Mouse (Mus musculus) MEL (cell line): ENCODE measurements around the gene Fgf13.

Experiments
- CTCF ChIP-seq, 3 experiments: IDR thresholded peaks in 2 of 3; conservative IDR thresholded peaks in 1 of 3; 2 replicates each; pipeline ENCODE4 v1.5.1; 2011 to 2012; ENCODE audit warnings: low read length in 3 of 3, low read depth in 2 of 3, mild to moderate bottlenecking in 2 of 3, improper control_type of control experiment in 1 of 3, inconsistent platforms in 1 of 3, mixed read lengths in 1 of 3, moderate library complexity in 1 of 3; ENCODE audit not compliant: control insufficient read depth in 1 of 3, insufficient read depth in 1 of 3, poor library complexity in 1 of 3, severe bottlenecking in 1 of 3
- EP300 ChIP-seq, 2 experiments: IDR thresholded peaks; 2 replicates each; pipeline ENCODE4 v1.6.1; 2011; ENCODE audit warnings: improper control_type of control experiment in 2 of 2, low read length in 2 of 2, low read depth in 1 of 2, mild to moderate bottlenecking in 1 of 2
- GABPA ChIP-seq: IDR thresholded peaks from 2 replicates; pipeline ENCODE4 v1.6.1; 2012; ENCODE audit warnings: low read depth, mild to moderate bottlenecking, inconsistent platforms, low read length, improper control_type of control experiment, moderate library complexity
- HCFC1 ChIP-seq: IDR thresholded peaks from 2 replicates; pipeline ENCODE4 v1.6.1; 2012; ENCODE audit warnings: low read depth, mild to moderate bottlenecking, inconsistent platforms, low read length, improper control_type of control experiment, moderate library complexity
- POLR2A ChIP-seq, 2 experiments: IDR thresholded peaks; 2 replicates each; pipeline ENCODE4 v1.6.1; 2011 to 2012; ENCODE audit warnings: low read length in 2 of 2, mild to moderate bottlenecking in 2 of 2, control low read depth in 1 of 2, improper control_type of control experiment in 1 of 2, low read depth in 1 of 2, moderate library complexity in 1 of 2; ENCODE audit not compliant: control insufficient read depth in 1 of 2, insufficient read depth in 1 of 2, poor library complexity in 1 of 2
- TAL1 ChIP-seq: IDR thresholded peaks from 2 replicates; pipeline ENCODE4 v1.6.1; 2012; ENCODE audit warnings: mild to moderate bottlenecking, inconsistent platforms, low read length, moderate library complexity, mixed read lengths
- USF1 ChIP-seq: IDR thresholded peaks from 2 replicates; pipeline ENCODE4 v1.6.1; 2014; ENCODE audit warnings: low read depth, mild to moderate bottlenecking, inconsistent platforms, low read length, improper control_type of control experiment, moderate library complexity

- TF ChIP-seq CTCF (IDR thresholded peaks at IDR 0.05 in 2 of 3, conservative IDR thresholded peaks at IDR 0.05 in 1 of 3; ENCODE audit: control insufficient read depth in 1 of 3, insufficient read depth in 1 of 3, low read depth in 2 of 3, low read length in 3 of 3, poor library complexity in 1 of 3, severe bottlenecking in 1 of 3) = no peak
- no peak for TF ChIP-seq GABPA
- no peak for TF ChIP-seq HCFC1
- no peak for TF ChIP-seq TAL1
- TF ChIP-seq POLR2A (IDR thresholded peaks at IDR 0.05; ENCODE audit: control insufficient read depth in 1 of 2, insufficient read depth in 1 of 2, low read depth in 1 of 2, low read length in 2 of 2, poor library complexity in 1 of 2) = no peak
- TF ChIP-seq EP300 (IDR thresholded peaks at IDR 0.05; ENCODE audit: low read depth in 1 of 2, low read length in 2 of 2) = no peak
- TF ChIP-seq USF1 = no peak
These were observed 388.7 kb downstream of the Fgf13 start for GRCm38 (mm10) chrX:59179081-59179596.
